Mouse (Mus musculus): Measurements from ENCODE around the gene Prg3.

Prg3 gene

GRCm38 (mm10) chr2:85038336-85038735, 50.3 kb downstream of the Prg3 start:
- no peak for DNase-seq (ENCODE audit: low spot score)
